Mouse (Mus musculus) brown adipose tissue, adult 24 weeks (tissue): ENCODE data around the gene Wdr86. TPM values are rescaled to one million over a fixed set of nuclear protein-coding genes. Genes with fewer than 3 reads are reported as not detected.
A peak's percentile ranks its signal among the peaks of the same experiment; 100 is the strongest.
"Not testable (repeated sequence)": the region's sequence is repeated elsewhere in the genome, so short reads cannot be mapped to it uniquely, and the experiment has no call there.

Source experiments
- H3K27ac ChIP-seq: fragments of 200-500 bp; replicated peaks from 2 replicates; pipeline ENCODE4 v1.5.1; 2012; ENCODE audit warnings: low read depth, mild to moderate bottlenecking, low read length
- H3K4me1 ChIP-seq: fragments of 200-500 bp; 2 replicates; pipeline ENCODE4 v1.6.1; 2012; ENCODE audit warnings: low read length, mixed read lengths; ENCODE audit not compliant: control insufficient read depth, insufficient read depth, insufficient read length
- H3K4me3 ChIP-seq: fragments of 200-500 bp; 2 replicates; pipeline ENCODE4 v1.5.1; 2012; ENCODE audit warnings: low read depth, mild to moderate bottlenecking, low read length, moderate library complexity; ENCODE audit not compliant: insufficient read depth
- polyA plus RNA-seq: library from polyadenylated mRNA; stranded (reverse); fragments of >200 nt; gene quantifications from 2 replicates; pipeline ENCODE4 v1.2.4, GENCODE M21; 2012; ENCODE audit not compliant: missing spikeins, insufficient read depth, insufficient read length

Wdr86 gene
- polyA plus RNA-seq, 1 experiment, result 0.59 TPM

- no peak overlapping the region for H3K4me3 ChIP-seq
- peaks cover 4% of the 10 kb centered on the region; the same call in 1 of the 2 replicates for H3K4me1 ChIP-seq
- no peak overlapping the region for H3K27ac ChIP-seq
Measured at GRCm38 (mm10) chr5:24719852-24720251, 10.7 kb downstream of the Wdr86 start.

- Histone ChIP-seq H3K4me3 (no peak overlapping the region), H3K27ac (no peak overlapping the region), H3K4me1 (no peaks in the 10 kb centered on the region; the same call in 1 of the 2 replicates)
Measured at GRCm38 (mm10) chr5:24718076-24718475, 12.5 kb downstream of the Wdr86 start.

DNA sequence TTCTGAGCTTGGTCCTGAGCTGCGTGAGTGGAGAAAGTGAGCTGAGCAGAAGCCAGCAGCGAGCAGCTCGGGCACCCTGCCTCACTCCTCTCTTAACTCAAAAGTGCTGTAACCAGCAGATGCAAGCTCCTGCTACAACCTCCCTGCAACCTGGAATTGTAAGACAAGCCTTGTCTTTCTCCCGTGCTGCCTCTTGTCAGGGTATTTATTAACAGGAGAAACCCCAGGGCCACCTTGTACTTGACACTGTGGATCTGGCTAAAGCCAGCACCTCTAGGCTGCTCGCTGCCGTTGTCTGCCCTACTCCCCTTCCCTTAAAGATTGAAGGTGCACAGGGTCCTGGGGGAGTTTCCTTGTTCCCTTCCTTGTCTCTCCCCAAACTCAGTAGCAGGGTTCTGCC lies 16.5 kb downstream of the Wdr86 start:
- Histone ChIP-seq H3K4me3 (no peak overlapping the region), H3K27ac (no peak overlapping the region), H3K4me1 (peaks cover 2% of the 10 kb centered on the region; the same call in 1 of the 2 replicates)

GRCm38 (mm10) chr5:24713199-24713598 lies 17.3 kb downstream of the Wdr86 start:
- Histone ChIP-seq H3K27ac (no peak overlapping the region), H3K4me3 (no peak overlapping the region), H3K4me1 (peaks cover 2% of the 10 kb centered on the region; the same call in 1 of the 2 replicates)

GRCm38 (mm10) chr5:24711615-24712014 lies 18.9 kb downstream of the Wdr86 start:
- Histone ChIP-seq H3K4me3 (no peak overlapping the region), H3K27ac (no peak overlapping the region), H3K4me1 (peaks cover 2% of the 10 kb centered on the region; the same call in 1 of the 2 replicates)

DNA sequence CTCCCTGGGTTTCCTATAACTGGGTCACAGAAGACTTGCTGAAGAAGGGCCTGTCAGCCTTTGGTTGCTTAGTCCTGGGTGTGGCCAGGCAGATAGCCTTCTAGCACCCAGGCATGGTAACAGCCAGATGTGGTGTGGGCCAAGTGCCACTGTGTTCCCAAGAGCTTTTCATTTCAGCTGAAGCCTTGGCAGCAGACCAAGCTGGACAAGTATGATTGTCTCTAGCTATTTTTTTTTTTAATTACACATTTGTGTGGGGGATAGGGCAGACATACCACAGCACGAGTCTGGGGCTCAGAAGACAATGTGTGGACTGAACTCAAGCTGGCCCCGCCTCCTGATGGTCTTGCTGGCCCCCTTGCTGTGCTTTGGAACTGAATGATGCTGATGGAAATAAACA lies 20.6 kb downstream of the Wdr86 start:
- no peak overlapping the region for H3K4me3 ChIP-seq

GRCm38 (mm10) chr5:24704615-24705014 lies 25.9 kb downstream of the Wdr86 start:
- H3K4me3 ChIP-seq, result no peak overlapping the region
- H3K4me1 ChIP-seq, result 0 out of 2 replicates have a peak, but pooled peaks cover 2% of the 10 kb centered on the region
- no peak overlapping the region for H3K27ac ChIP-seq

More for the DNA sequence above, 20.6 kb downstream of the Wdr86 start:
- peaks cover 2% of the 10 kb centered on the region; the same call in 1 of the 2 replicates for H3K4me1 ChIP-seq
- H3K27ac ChIP-seq, result no peak overlapping the region

GRCm38 (mm10) chr5:24701271-24701670 lies 29.3 kb downstream of the Wdr86 start:
- Histone ChIP-seq H3K27ac (no peak overlapping the region), H3K4me1 (no peaks in the 10 kb centered on the region), H3K4me3 (no peak overlapping the region)

- H3K4me3 ChIP-seq, result peak overlapping the region; percentile 13; the same call in 1 of the 2 replicates
- no peaks in the 10 kb centered on the region for H3K4me1 ChIP-seq
- peak overlapping the region; percentile 23 for H3K27ac ChIP-seq
Measured at GRCm38 (mm10) chr5:24696704-24697103, 33.8 kb downstream of the Wdr86 start.

- Histone ChIP-seq H3K4me3 (no peak overlapping the region), H3K4me1 (no peaks in the 10 kb centered on the region; the same call in 1 of the 2 replicates), H3K27ac (no peak overlapping the region)
Measured at GRCm38 (mm10) chr5:24687696-24688095, 42.8 kb downstream of the Wdr86 start.

DNA sequence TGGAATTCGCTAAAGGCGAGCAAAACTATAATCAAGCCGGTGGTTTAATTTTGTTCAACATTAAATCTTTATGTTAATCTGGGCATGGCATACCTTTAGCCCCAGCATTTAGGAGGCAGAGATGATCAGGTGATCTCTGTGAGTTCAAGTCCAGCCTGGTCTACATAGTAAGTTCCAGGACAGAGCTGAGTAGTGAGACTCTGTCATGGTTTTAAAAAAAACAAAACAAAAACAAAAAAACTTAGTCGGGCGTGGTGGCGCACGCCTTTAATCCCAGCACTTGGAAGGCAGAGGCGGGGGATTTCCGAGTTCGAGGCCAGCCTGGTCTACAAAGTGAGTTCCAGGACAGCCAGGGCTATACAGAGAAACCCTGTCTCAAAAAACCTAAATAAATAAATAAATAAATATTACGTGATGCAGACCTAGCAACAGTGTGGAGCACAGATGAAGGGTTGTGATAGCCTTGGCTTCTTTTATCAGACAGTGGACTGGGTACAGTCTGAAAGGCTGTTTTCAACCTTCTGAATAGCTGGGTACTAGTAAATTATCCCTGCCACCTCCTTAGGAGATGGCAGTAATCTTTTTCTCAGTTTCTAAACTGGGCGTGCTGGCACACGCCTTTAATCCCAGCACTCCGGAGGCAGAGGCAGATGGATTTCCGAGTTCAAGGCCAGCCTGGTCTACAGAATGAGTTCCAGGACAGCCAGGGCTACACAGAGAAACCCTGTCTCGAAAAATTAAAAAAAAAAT lies 43.7 kb downstream of the Wdr86 start:
- H3K4me1 ChIP-seq, H3K27ac ChIP-seq: not testable (repeated sequence)
- H3K4me3 ChIP-seq, result peak overlapping the region; percentile 28

DNA sequence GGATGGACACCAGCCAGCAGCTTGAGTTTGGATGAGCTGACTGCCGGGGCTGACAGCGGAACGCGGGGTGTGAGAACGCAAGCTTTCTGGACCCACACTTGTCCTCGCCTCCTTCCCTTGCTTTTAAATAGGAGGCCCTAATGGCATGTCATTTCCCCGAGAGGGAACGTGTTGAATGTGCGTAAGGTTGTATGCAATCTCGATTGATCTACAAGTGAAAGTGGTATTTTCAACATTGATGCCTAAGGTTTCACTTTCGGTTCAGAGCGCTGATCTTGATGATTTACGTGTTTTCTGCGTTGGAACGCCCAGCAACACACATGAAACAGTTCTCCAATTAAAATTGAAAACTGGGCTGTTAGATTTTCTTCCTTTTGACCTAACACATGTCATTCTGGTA lies 44.4 kb downstream of the Wdr86 start:
- peak overlapping the region; percentile 54 for H3K27ac ChIP-seq
- no peaks in the 10 kb centered on the region; the same call in 1 of the 2 replicates for H3K4me1 ChIP-seq

GRCm38 (mm10) chr5:24685366-24686093 lies 45.0 kb downstream of the Wdr86 start, which contains the start of gene Nub1:
Nub1 (plus strand) TSS chr5:24685532.
- peak within 1 kb of the TSS; percentile 94 for H3K27ac ChIP-seq
- peak within 1 kb of the TSS; percentile 78 for H3K4me3 ChIP-seq
- no peaks in the 10 kb centered on the region; the same call in 1 of the 2 replicates for H3K4me1 ChIP-seq

More for the DNA sequence above, 44.4 kb downstream of the Wdr86 start:
- peak overlapping the region; percentile 78 for H3K4me3 ChIP-seq

- Histone ChIP-seq H3K4me1 (no peaks in the 10 kb centered on the region; the same call in 1 of the 2 replicates), H3K27ac (peak overlapping the region; percentile 94), H3K4me3 (peak overlapping the region; percentile 61)
Measured at GRCm38 (mm10) chr5:24684578-24685365, 45.8 kb downstream of the Wdr86 start.

GRCm38 (mm10) chr5:24681436-24681835 lies 49.1 kb downstream of the Wdr86 start:
- H3K4me1 ChIP-seq, result no peaks in the 10 kb centered on the region
- no peak overlapping the region for H3K4me3 ChIP-seq
- no peak overlapping the region for H3K27ac ChIP-seq
